Mouse (Mus musculus) kidney, adult 2 months (tissue): ENCODE data around the gene Flad1.

Experiments
- CTCF ChIP-seq: fragments of 200-500 bp; conservative IDR thresholded peaks from 2 replicates; pipeline ENCODE4 v1.5.1; 2011; ENCODE audit warnings: low read depth, mild to moderate bottlenecking, control low read depth, low read length, moderate library complexity, mixed read lengths; ENCODE audit not compliant: insufficient read depth, insufficient read length
- POLR2A ChIP-seq: fragments of 200-500 bp; IDR thresholded peaks from one replicate; pipeline ENCODE4 v1.6.1; 2011; ENCODE audit warnings: low read depth, low read length, control low read depth

DNA sequence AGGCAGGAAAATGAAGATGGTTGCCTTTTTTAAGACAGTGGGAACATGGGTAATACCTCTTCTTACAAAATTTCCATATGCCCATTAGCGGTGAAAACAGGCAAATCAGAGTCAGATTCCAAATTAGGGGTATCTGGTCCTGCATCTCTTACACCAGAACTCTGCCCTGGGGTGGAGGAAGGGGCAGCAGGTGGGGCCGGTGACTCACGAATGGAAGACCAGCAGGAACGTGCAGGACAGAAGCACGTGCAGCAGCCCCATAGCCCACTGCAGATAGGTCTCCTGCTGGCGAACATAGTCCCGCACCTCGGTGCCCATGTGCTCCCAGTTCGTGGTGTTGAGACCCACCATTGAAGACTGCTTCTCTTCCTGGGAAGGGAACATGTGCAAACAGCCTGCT lies 55.6 kb downstream of the Flad1 start:
- TF ChIP-seq CTCF (no peak), POLR2A (no peak)
